Mouse (Mus musculus) CH12.LX (cell line): Measurements from ENCODE around the gene Gm9964.

ENCODE experiments used
- JUND ChIP-seq: conservative IDR thresholded peaks from 2 replicates; pipeline ENCODE4 v1.6.1; 2011; ENCODE audit warnings: low read depth, low read length, improper control_type of control experiment
- ZKSCAN1 ChIP-seq: IDR thresholded peaks from 2 replicates; pipeline ENCODE4 v1.6.1; 2012; ENCODE audit warnings: low read depth, inconsistent platforms, low read length, improper control_type of control experiment, borderline replicate concordance

GRCm38 (mm10) chr11:79281396-79281795, 15.3 kb downstream of the Gm9964 start:
- no peak for TF ChIP-seq JUND
- no peak for TF ChIP-seq ZKSCAN1
